Mouse (Mus musculus): ENCODE data around the gene Slc36a3. TPM values are rescaled to one million over a fixed set of nuclear protein-coding genes. Genes with fewer than 3 reads are reported as not detected.

Gene Slc36a3
- total RNA-seq, 2 experiments from 2014 or later, result not detected

Other genes with a start within 250 kb of the Slc36a3 start
- 100 to 1,000 TPM; 153 to 177 TPM for gene Gpx3, start 249.3 kb downstream of the Slc36a3 start, total RNA-seq (2021)
- 10 to 100 TPM; 29.5 to 33.7 TPM for gene Tnip1, start 188.8 kb downstream of the Slc36a3 start, total RNA-seq (2021)
- gene Anxa6, start 118.3 kb downstream of the Slc36a3 start, total RNA-seq (2021), result 100 to 1,000 TPM; 355 to 365 TPM
- 10 to 100 TPM in 1 of 2 experiments, 1 to 10 TPM in 1; 9.2 to 12.2 TPM for gene Ccdc69, start 73.6 kb downstream of the Slc36a3 start, total RNA-seq (2021)
- gene Gm2a, start 53.6 kb downstream of the Slc36a3 start, total RNA-seq (2021), result 10 to 100 TPM; 12.4 to 13.1 TPM
- gene Slc36a2, start 33.4 kb upstream of the Slc36a3 start, total RNA-seq (2021), result 1 to 10 TPM; 2.9 to 3.7 TPM
- 10 to 100 TPM; 11.6 to 12.0 TPM for gene Slc36a1, start 52.6 kb upstream of the Slc36a3 start, total RNA-seq (2021)
- under 1 TPM; 0.05 to 0.07 TPM for gene Fat2, start 184.9 kb upstream of the Slc36a3 start, total RNA-seq (2021)

Data from heart, postnatal 4 days (tissue).